Mouse (Mus musculus): ENCODE measurements around the gene Fgl2. TPM values are rescaled to one million over a fixed set of nuclear protein-coding genes. Genes with fewer than 3 reads are reported as not detected.
A peak's percentile ranks its signal among the peaks of the same experiment; 100 is the strongest.
"Not testable (repeated sequence)": the region's sequence is repeated elsewhere in the genome, so short reads cannot be mapped to it uniquely, and the experiment has no call there.

The Fgl2 gene
- total RNA-seq (2021) = 1 to 10 TPM; 5.8 to 6.3 TPM
- long read RNA-seq, experiment 1, transcript Fgl2-201 (2 exons, 3,788 nt) = major isoform, 9 of 10 reads
- long read RNA-seq, experiment 1, partial matches to known transcripts = 0 of 10 reads
- long read RNA-seq, experiment 1, other reads (novel, unspliced or antisense) = 1 of 10 reads
- long read RNA-seq, experiment 2, transcript Fgl2-201 (2 exons, 3,788 nt) = major isoform, 10 of 12 reads
- long read RNA-seq, experiment 2, partial matches to known transcripts = 2 of 12 reads
- long read RNA-seq, experiment 2, other reads (novel, unspliced or antisense) = 0 of 12 reads

DNA sequence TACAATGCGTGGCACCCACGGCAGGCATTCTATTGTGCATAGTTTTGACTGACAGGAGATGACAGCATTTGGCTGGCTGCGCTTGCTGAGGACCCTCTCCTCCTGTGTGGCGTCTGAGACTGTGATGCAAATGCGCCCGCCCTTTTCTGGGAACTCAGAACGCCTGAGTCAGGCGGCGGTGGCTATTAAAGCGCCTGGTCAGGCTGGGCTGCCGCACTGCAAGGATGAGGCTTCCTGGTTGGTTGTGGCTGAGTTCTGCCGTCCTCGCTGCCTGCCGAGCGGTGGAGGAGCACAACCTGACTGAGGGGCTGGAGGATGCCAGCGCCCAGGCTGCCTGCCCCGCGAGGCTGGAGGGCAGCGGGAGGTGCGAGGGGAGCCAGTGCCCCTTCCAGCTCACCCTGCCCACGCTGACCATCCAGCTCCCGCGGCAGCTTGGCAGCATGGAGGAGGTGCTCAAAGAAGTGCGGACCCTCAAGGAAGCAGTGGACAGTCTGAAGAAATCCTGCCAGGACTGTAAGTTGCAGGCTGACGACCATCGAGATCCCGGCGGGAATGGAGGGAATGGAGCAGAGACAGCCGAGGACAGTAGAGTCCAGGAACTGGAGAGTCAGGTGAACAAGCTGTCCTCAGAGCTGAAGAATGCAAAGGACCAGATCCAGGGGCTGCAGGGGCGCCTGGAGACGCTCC is at the start of gene Fgl2:
Gene Fgl2 (plus strand): TSS at position 150 of the 687 bp plus-strand sequence.
- DNase-seq = peak; percentile 58

DNA sequence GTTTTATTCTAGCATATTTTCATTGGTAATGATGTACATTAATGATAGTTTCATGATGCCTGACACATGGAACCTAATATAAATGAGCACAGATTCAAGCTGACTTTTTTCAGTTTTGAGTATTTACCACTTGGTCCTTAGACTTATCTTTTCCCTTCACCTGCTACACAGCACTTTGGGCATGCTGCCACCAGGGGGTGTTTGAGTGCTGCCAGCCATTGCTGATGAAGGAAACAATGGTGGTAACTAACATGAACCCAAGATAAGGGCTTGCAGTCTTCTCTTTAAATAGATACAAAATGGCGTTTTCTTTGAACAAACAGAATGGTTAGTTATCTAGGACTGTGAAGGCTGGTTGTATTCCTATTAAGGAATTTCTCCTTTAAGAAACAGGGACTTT is 45.9 kb upstream of the Fgl2 start:
- peak; percentile 54 for DNase-seq

DNA sequence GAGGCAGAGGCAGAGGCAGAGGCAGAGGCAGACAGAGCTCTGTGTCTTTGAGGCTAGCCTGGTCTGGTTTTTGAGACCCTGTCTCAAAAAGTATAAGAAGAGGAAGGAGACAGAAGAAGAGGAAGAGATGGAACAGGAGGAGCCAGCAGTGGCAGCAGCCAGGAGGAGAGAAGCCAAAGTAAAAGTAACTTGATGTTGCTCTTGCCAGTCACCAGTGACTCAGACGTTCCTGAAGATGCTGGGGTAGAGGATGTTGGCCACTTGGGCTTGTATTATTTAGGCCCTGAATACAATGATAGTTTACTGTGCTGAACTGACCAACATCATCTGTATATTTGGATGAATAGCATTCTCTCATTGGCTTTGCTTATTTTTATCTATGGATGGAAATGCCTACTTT is 43.9 kb upstream of the Fgl2 start:
- DNase-seq = no peak

DNA sequence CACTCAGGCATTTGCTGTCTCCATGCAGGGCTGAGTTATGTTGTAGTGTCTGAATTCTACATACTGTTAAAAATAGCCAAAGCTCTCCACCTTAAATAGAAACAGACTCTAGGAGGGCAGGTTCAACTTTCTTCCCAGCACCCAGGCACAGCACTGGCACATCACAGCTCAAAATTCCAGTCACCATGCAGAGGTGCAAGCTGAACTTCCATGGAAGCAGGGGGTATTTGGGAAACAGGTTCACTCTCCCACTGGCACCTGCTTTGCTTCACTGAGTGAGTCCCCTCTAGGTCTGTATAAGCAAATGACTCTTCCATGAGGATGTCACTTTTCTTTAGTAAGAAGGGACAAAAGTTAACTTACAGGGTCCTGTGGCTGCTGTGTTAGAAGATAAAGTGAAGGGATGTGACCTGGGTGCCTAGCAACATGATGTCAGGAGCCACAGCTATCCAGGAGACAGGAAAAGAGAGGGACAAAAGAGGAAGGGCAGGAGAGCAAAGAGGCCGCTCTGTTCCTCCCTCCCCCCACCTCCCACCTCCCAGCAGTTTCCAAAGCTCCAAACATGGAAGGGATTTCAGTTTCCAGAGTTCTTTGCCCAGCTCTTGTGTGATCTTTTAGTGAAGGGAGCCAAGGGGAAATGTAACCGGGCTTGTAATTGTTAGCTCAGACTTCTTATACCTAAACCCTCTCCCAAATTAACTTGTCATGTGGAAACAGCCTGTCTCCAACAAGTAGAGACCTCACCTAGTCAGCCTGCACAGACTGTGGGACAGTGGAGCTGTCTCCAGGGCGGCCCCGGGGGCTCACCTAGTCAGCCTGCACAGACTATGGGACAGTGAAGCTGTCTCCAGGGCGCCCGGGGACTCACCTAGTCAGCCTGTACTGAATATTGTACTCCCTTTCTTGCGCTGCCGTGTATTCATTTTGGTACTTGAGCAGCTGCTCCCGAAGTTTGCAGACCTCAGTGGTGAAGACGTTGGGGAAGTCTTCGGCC is 42.5 kb upstream of the Fgl2 start:
- no peak for DNase-seq

DNA sequence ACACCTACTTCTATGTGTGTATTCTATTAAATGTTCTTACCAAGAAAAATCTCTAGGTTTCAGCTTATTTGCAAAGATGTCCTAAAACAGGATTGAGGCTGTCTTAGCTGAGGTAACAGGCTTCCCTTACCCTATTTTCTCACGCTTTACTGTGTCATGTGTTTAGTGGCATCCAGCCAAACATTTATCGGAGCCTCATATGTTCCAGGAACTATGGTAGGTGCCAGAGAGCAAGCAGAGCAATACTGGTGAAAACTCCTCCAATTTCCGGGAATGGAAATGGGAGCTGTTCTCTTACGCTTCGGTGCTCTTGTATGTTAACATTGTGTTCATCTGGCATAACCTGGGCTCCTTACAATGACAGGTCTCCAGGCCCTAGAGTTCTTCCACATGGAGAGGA is 40.8 kb upstream of the Fgl2 start:
- no peak for DNase-seq

DNA sequence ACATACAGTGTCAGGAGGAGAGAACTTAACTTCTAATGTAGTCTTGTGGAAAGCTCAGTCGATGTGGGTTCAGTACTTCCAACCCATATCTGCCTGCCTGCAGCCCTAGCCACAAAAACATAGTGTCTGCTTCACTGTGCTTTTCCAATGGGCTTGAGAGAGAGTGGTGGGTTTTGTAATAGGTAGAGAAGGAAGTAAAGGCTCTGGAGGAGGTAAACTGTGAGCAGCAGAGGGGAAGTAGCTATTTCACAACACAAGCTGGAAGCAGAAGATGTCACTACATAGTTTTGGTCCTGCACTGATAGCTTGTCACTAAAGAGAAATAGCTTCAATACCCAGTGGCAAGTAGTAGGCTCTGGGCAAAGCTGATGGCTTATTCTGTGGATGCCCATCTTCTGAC is 40.3 kb upstream of the Fgl2 start:
- DNase-seq = no peak

DNA sequence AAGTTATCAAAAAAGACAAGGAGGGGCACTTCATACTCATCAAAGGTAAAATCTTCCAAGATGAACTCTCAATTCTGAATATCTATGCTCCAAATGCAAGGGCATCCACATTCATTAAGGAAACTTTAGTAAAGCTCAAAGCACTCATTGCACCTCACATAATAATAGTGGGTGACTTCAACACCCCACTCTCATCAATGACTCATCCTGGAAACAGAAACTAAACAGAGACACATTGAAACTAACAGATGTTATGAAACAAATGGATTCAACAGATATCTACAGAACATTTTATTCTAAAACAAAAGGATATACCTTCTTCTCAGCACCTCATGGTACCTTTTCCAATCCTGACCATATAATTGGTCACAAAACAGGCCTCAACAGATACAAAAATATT is 30.2 kb upstream of the Fgl2 start:
- not testable (repeated sequence) for DNase-seq

DNA sequence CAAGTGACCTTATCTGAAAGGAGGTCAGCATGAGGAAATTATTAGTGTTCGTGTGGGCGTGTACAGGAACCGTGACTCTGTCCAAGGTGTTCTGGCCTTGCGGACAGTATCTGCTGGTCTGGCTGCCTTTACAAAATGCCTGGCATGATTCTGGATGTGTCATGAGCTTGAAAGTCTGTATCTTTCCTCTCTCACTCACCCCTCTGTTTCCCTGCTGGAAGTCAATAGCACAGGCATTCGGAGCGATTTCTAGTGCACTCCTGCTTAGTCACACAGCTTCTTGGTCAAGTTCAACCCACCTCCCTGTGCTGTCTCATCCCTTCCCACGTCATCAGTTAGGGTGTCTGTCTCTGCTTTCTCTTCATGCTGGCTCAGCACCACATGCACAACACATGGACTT is 24.1 kb upstream of the Fgl2 start:
- DNase-seq = no peak

DNA sequence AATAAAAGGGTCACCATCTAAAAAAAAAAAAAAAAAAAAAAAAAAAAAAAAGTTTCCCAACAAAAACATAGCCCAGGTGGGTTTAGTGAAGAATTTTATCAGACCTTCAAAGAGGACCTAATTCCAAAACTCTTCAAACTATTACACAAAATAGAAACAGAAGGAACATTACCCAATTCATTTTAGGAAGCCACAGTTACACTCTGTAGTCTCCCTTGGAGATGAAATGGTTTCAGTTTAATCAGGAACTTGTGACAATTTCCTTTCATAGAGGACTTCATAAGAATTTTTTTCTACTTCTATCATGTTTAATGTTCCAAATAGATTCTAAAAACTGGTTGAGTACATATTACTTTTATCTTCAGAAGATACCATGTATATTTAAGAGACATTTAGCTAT is 20.8 kb upstream of the Fgl2 start:
- no peak for DNase-seq

DNA sequence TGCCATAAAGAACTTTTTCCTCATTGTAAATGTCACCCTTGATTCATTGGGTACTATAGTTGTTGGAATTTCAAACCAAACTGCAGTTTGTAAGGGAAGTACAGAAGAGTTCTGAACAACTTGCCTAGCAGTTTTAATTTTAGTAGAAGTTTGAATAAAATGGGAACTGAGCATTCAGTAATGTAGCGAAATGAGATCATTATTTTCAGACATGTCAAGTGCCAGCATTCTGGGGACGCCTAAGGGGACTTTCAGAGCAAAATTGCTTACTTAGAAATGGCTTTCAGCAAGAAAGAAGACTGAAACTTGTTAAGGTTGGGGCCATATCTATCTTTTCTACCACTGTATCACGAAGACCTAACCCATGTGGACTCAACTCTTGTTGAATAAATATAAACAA is 13.8 kb upstream of the Fgl2 start:
- no peak for DNase-seq

DNA sequence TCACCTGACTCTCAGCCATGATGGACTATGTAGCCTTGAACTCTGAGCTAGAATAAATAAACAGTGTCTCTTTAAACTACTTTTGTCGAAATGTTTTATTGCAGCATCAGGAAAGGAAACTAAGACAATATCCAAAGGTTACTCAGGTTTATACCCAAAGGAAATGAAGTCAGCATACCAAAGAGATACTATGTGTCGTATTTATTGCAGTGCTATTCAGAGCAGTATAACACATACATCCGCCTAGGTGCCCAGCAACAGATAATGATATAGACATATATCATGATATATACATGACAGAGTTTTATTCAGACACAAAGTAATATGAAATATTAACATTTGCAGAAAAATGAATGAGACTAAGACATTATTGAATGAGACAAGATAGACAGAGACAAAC is 9.1 kb upstream of the Fgl2 start:
- no peak for DNase-seq

DNA sequence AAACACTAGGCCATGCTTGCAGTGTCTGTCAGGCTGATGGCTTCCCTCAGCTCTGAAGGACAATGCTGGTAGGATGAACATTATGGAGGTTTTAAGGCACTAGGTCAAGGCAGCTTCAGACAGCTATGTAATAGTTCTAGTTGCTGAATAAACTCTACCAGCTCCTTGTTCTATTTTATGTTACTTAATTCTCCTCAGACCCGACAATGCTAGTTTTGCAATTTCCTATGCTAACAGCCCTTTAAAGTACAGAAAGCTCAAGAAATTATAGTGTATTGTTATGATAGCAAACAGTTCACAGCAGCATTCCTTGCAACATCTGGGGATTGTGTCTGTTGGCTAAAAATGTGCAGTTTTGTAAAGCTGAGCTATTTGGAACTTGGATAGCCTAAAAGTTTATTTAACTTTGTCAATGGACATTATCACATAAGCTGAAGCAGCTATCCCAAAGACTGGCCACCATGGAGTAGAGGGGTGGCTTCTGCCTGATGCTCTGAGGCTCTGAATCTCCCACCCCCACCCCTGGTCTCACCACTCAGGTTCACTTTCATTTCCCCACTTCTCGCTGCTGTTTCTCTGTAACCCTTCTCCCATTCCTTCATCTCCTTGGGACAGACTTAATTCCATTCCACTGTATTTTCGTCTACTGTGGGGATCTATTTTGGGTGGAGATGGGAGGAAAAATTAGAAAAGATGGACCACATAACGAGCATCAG is 5.9 kb upstream of the Fgl2 start:
- no peak for DNase-seq

DNA sequence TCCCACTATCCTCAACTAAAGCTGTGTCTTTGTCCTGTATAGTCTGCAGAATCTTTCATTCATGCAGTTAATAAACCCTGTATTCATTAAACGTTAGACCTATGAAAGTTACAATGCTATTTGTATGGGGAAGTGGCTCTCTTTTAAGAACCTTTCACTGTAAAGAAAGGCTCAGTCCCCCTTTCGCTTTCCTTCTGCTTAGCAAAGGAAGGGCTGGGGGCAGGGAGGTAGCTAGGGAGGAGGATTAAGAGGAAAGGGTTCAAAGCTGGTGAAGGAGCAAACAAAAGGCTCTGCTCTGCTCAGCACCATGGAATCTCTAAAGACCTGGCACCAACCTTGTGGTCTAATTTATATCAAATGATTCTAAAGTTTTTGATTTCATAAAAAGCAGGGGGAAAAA is 4.9 kb upstream of the Fgl2 start:
- no peak for DNase-seq

DNA sequence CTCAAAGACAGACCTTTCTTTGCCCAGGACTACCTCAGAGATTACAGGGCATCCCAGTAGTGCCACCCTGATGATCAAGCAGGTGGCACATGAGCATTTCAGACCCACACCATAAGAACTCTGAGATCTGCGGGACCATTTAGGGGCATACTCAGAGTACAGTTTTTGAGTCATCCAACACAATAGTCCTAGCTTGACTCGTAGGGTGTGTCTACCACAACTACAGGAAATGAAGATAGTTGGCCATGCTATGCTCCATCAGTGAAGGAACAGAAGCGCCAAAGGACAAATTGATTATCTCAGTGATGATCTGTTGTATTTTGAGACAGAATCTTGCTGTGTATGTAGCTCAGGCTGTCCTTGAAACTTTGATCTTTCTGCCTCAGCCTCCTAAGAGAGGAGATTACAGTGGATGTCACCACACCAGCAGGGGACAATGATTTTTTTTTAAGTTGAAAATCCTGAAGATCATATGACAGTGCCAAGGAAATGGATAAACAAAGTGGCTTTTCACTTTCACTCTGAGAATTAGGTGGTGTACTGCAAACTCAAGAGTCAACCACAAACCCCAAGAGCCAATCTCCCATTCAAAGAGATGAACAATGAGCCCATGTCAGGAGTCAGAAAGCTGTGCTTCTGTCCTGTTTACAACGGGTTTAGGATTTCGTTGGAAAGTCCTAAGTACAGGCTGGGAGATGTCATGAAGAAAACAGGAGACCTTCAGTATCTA is 2.1 kb upstream of the Fgl2 start:
- DNase-seq = no peak

DNA sequence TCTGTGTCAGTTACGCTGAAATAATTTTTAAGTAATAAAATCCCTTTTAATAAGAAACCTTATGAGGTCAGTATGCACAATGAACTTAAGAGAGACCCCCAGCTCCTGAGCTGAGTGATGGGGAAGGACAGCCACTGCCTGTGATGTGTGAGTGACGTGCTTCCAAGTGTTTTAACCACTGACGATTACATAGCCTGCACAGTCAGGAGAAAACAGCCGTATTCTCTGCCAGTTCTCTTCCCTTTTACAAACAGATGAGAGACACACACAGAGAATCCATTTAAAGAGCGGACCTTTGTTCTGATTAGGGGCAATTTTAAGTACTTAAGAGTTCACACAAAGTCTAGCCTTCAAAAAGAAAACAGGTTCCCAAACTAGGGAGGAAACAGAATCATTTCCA is 522 bp upstream of the Fgl2 start:
- DNase-seq = no peak

DNA sequence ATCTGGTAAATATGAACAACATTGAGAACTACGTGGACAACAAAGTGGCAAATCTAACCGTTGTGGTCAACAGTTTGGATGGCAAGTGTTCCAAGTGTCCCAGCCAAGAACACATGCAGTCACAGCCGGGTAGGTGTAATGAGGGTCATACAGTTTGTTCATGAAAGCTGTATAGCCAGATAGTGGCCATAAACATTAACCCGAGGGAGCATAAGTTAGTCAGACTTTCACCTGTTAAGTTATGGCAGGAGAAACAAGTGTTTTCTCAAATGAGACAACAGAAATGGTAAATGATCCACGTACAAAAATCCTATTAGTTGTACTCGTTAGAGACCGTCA is 707 bp downstream of the Fgl2 start:
- no peak for DNase-seq

DNA sequence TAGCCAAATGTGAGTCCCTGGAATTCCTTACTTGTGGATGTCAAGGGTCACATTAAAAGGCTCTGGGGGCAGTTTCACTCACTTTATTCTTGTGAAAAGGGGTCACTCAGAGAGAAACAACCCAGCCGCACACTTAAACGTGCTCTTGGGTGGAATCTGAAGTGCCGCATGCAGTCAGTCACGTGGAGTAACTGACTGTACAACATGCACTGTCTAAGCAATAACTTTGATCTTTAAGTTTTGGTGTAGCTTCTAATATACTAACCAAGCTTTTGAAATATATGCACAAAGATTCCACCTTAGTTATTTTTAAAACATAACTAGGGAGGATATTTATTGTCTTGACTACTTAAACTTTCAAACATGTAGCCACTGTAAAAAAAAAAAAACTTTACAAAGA is 4.5 kb downstream of the Fgl2 start:
- DNase-seq = no peak

DNA sequence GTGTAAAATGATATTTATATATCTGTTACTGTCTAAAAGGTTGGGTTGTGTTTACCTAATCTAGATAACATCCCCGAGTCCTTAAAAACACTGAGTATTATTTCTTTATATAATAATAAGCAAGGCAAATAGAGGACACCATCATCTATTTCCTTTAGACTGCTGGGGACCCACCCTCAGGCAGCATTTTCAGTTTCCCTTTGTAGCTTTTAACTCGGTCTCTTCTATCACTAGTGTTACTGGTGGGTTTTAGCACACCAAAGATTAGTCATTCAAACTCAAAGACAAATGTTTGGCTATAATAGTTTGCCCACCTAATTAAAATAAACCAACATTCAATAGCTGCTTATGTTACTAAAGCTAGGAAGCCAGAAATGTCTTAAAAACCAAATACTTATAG is 6.0 kb downstream of the Fgl2 start:
- DNase-seq = no peak

DNA sequence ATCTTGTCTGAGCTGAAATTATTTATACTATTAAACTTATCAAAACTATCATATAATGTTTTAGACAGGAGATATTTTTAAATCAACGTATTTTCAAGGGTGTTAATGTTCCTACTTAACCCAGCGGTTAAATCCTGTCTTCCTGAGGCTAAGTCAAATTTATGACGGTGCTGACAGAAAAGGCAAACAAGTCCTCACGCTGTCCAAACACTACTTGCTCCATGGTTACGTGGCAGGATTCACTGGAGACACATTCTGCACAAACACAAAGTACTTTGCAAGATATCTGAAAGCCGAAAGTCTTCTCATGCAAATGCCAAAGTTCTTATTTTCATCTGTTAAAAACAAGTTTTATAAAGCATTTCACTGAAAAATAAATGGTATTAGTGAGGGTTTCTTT is 9.5 kb downstream of the Fgl2 start:
- DNase-seq = no peak

DNA sequence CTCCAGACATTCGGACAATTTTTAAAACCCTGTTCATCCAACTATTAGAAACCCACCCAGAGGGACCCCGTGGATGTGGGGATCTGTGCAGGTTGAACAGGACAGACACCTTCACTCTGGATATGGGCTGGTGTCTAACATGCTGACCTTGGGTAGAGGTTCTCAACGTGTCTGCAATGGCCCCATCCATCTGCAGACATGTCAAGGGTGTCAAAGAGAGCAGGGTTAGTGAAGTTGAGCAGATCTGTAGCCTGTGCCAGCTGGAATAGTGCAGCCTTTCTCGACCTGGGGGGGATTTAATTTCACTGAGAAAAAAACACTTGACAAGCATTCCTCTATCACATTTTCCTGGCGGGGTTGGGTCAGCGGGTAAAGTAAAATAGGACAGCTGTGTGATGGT is 10.2 kb downstream of the Fgl2 start:
- DNase-seq = no peak

DNA sequence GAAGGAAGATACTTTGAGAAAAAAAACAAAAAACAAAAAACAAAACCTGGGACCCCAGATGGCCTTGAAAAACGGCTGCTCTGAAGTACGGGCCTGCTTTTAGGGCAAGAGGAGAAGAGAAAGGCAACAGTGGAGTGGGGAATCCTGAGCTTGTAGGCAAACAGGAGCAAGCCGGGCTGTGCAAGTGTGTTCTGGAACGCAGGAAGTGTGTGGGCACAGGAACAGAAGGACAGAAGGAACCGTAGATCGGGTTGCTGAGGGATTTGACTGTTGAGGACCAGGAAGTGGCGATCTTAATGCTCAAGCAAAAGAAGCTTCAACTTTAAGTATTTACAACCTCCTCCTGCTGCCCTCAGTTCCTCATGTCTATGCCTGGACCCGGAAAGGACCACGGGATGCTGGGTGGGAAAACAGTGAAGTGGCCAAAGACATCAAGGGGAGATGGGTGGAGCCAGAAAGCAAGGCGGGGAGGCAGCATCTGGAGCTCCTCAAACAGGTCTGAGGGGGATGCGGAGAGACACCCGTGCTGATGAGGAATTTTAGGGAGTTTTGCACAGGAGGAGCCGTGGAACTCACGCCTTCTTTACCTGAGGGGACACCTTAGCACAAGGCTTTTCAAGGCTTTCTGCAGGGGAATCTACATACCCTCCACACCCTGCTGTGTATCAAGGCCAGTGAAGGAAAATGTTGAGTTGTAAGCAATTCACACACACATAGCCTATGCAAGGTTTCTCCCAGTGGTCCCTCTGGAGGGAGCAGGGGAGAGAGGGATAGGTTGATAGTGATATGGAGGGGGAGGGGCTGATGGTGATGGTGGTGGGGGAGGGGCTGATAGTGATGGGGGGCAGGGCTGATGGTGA is 11.2 kb downstream of the Fgl2 start:
- DNase-seq = no peak

Measured in gastrocnemius, postnatal 10 days (tissue).